Mouse (Mus musculus) ES-Bruce4 (cell line): ENCODE data around the gene 9030025P20Rik.
"Not testable (repeated sequence)": the region's sequence is repeated elsewhere in the genome, so short reads cannot be mapped to it uniquely, and the experiment has no call there.

Experiments
- CTCF ChIP-seq: IDR thresholded peaks from one replicate; pipeline ENCODE4 v1.8.1; 2011; ENCODE audit warnings: low read depth, low read length
- POLR2A ChIP-seq: IDR thresholded peaks from one replicate; pipeline ENCODE4 v1.8.1; 2011; ENCODE audit warnings: low read length; ENCODE audit not compliant: insufficient read depth

GRCm38 (mm10) chr17:15024502-15025193 lies 46.4 kb downstream of the 9030025P20Rik start:
- not testable (repeated sequence) for TF ChIP-seq CTCF, POLR2A
